Mouse (Mus musculus) cerebellum, adult 2 months (tissue): ENCODE data around the gene Per1. TPM values are rescaled to one million over a fixed set of nuclear protein-coding genes. Genes with fewer than 3 reads are reported as not detected.

Source experiments
- DNase-seq, 2 experiments: peaks; one replicate each; pipeline ENCODE4 v3.0.0; 2021
- H3K27ac ChIP-seq: fragments of 200-500 bp; 2 replicates; pipeline ENCODE4 v1.5.1; 2012; ENCODE audit warnings: low read length, control low read depth, inconsistent platforms; ENCODE audit not compliant: insufficient read depth
- H3K27me3 ChIP-seq: fragments of 200-500 bp; 2 replicates; pipeline ENCODE4 v1.6.1; 2012; ENCODE audit warnings: inconsistent platforms, mild to moderate bottlenecking, low read length, moderate library complexity; ENCODE audit not compliant: control insufficient read depth, insufficient read depth
- H3K4me1 ChIP-seq: fragments of 200-500 bp; 2 replicates; pipeline ENCODE4 v1.6.1; 2011; ENCODE audit warnings: low read length; ENCODE audit not compliant: control insufficient read depth, insufficient read depth
- H3K4me3 ChIP-seq: fragments of 200-500 bp; replicated peaks from 2 replicates; pipeline ENCODE3; 2011; ENCODE audit warnings: mild to moderate bottlenecking, low read depth, low read length, control low read depth; ENCODE audit not compliant: insufficient read depth
- CTCF ChIP-seq: fragments of 200-500 bp; IDR thresholded peaks from 2 replicates; pipeline ENCODE4 v1.5.1; 2011; ENCODE audit warnings: low read depth, mild to moderate bottlenecking, control low read depth, low read length, moderate library complexity, borderline replicate concordance; ENCODE audit not compliant: insufficient read depth
- POLR2A ChIP-seq: fragments of 200-500 bp; IDR thresholded peaks from 2 replicates; pipeline ENCODE4 v1.6.1; 2011; ENCODE audit warnings: low read length, control low read depth, borderline replicate concordance; ENCODE audit not compliant: insufficient read depth
- WGBS: fragments of 180-500 bp; shearing (Covaris S2); methylation state at CpG from one replicate; pipeline ENCODE4 v1.1.7; 2018; 5-methylcytosine and 5-hydroxymethylcytosine counted together
- polyA plus RNA-seq: library from polyadenylated mRNA; depleted of rRNA; stranded (reverse); fragments of >200 nt; gene quantifications from 2 replicates; pipeline ENCODE4 v1.2.3, GENCODE M21; 2012

Per1 gene
- polyA plus RNA-seq, 1 experiment: 34.4 TPM

- Histone ChIP-seq H3K27ac (no peak overlapping the region), H3K4me3 (no peak overlapping the region), H3K4me1 (no peaks in the 10 kb centered on the region; the same call in 1 of the 2 replicates), H3K27me3 (no peaks in the 10 kb centered on the region)
- no peak for DNase-seq
- WGBS: 74% methylated on average over 3 of the region's 3 CpGs
- TF ChIP-seq CTCF (no peak), POLR2A (no peak)
Measured at GRCm38 (mm10) chr11:69053848-69054247, 41.2 kb upstream of the Per1 start.

GRCm38 (mm10) chr11:69058265-69058664, 36.8 kb upstream of the Per1 start:
- H3K4me1 ChIP-seq: peaks cover 4% of the 10 kb centered on the region; the same call in 1 of the 2 replicates
- H3K4me3 ChIP-seq: peak overlapping the region; percentile 84
- no peak for TF ChIP-seq CTCF
- TF ChIP-seq POLR2A: no peak
- DNase-seq: no peak
- 63% methylated on average over 2 of the region's 2 CpGs for WGBS
- H3K27me3 ChIP-seq: no peaks in the 10 kb centered on the region
- H3K27ac ChIP-seq: peak overlapping the region; percentile 81; the same call in 1 of the 2 replicates

DNA sequence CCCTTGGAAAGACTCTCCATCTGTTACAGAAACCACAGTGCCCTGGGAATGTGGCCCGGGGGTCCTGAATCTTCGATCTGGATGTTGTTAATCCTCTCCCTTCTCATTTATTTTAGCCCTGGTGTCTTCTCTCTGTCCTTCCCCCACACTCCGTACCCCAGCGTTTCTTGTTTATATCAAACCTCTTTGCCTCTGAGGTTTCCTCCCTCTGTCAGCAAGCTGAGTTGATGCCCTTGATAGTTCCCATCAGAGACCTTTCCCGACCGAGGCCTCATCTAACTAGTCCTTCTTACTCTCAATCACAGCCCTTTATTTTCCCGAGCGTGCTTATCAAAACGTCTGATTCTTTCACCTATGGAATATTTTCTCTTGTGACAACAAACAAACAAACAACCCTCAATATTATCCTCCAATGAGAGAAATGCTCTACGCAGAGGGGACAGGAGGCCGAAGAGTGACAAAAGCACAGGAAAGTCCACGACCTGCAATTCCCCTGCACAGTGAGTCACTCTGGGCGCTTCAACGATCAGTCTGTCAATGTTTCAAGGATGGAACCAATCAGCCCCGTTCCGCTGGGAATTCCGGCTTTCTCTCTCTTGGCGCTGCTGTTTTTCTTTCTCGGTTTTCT, 36.2 kb upstream of the Per1 start:
- peaks cover 4% of the 10 kb centered on the region; the same call in 1 of the 2 replicates for H3K4me1 ChIP-seq
- TF ChIP-seq POLR2A: no peak
- no peak for TF ChIP-seq CTCF
- WGBS: under 1% methylated on average over 19 of the region's 19 CpGs
- peak overlapping the region; percentile 84 for H3K4me3 ChIP-seq
- peak in 1 of 2 experiments; percentile 44 for DNase-seq
- H3K27ac ChIP-seq: peak overlapping the region; percentile 81
- no peaks in the 10 kb centered on the region for H3K27me3 ChIP-seq

DNA sequence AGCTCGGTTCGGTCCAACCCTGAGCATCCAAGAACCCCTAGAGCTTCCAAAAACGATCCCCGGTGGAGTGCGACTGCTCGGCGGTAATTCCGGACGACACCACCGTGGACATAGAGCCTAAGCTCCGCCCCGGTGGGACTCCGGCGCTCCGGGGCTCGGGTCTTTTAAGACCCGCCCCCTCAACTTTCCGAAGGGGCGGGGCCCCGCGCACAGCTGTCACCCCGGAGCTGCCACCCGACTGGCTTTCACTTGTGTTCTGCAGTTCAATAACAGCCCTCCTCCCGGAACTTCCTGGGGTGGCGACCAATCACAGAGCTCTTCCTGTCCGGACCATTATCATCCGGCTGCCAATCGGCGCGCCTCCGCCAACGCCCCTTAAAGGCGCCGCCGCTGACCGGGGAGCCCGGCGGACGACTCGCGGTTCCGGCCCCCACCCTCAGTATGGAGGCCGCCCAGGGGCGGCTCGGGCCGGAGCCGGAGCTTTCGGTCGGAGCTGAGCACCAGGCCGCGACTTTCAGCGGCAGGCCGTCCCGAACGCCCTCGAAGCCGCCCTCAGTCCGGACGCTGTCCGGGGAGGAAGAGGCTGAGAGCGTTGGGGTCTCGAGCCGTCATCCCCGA, 35.6 kb upstream of the Per1 start, which contains the start of gene Borcs6:
Gene Borcs6, plus strand, starts transcription at position 361 of the 618 bp plus-strand sequence.
- Histone ChIP-seq H3K27ac (peak within 1 kb of the TSS; percentile 81), H3K4me1 (peaks cover 4% of the 10 kb centered on the region; the same call in 1 of the 2 replicates), H3K4me3 (peak within 1 kb of the TSS; percentile 84), H3K27me3 (no peaks in the 10 kb centered on the region)
- 1% methylated on average over 64 of the region's 64 CpGs for WGBS
- peak; percentile 93 to 99 for DNase-seq
- TF ChIP-seq POLR2A: peak; percentile 48; the same call in 1 of the 2 replicates
- no peak for TF ChIP-seq CTCF

- no peak for TF ChIP-seq POLR2A
- no peak for TF ChIP-seq CTCF
- WGBS: under 1% methylated on average over 49 of the region's 49 CpGs
- Histone ChIP-seq H3K27ac (peak overlapping the region; percentile 63), H3K4me3 (peak overlapping the region; percentile 84), H3K27me3 (no peaks in the 10 kb centered on the region), H3K4me1 (peaks cover 4% of the 10 kb centered on the region; the same call in 1 of the 2 replicates)
- DNase-seq: peak in 1 of 2 experiments; percentile 66
Measured at GRCm38 (mm10) chr11:69059975-69060411, 35.0 kb upstream of the Per1 start.

DNA sequence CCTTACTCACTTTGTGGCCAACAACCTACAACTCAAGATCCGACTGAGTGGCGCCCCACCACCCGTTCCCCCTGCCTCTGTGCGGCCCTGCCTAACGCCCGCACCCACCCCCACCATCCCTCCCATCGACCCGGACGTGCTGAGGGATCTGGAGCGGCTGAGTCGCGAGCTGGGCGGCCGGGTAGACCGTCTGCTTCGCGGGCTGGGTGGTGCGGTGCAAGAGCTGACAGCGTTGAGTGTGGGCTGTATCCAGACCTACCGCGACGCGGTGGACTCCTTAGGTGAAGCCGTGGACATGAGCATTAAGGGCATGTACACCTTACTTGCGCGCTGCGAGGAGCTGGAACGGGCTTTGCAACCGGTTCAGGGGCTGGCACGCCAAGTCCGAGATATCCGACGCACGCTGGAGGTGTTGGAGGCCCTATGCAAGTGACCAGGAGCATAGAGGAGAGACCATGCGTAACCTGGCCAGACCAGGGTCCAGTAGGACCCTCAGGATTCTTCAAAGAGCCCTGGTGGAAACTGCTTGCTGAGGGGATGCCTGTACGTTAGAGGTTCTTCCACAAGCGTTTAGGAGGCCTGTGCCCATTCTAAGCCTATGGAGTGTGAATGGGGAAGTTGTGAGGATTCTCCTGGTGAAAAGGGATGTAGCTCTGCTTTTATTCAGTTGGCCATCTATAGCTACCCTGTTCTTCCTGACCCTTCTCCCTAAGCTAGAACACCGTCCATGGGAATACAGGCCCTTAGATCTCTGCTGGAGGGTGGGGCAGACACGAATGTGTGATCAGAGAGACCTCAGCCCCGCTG, 34.4 kb upstream of the Per1 start:
- peak; percentile 49 to 55 for DNase-seq
- no peaks in the 10 kb centered on the region for H3K27me3 ChIP-seq
- peak overlapping the region; percentile 84 for H3K4me3 ChIP-seq
- peak overlapping the region; percentile 63; the same call in 1 of the 2 replicates for H3K27ac ChIP-seq
- peaks cover 4% of the 10 kb centered on the region; the same call in 1 of the 2 replicates for H3K4me1 ChIP-seq
- TF ChIP-seq CTCF (no peak), POLR2A (no peak)
- WGBS: 3% methylated on average over 40 of the region's 40 CpGs

- WGBS: 22% methylated on average over 17 of the region's 17 CpGs
- H3K27ac ChIP-seq: no peak overlapping the region
- peak overlapping the region; percentile 84 for H3K4me3 ChIP-seq
- TF ChIP-seq POLR2A: no peak
- no peak for TF ChIP-seq CTCF
- no peaks in the 10 kb centered on the region for H3K27me3 ChIP-seq
- peak; percentile 26 to 44 for DNase-seq
- H3K4me1 ChIP-seq: peaks cover 4% of the 10 kb centered on the region; the same call in 1 of the 2 replicates
Measured at GRCm38 (mm10) chr11:69061255-69061912, 33.6 kb upstream of the Per1 start.
